Mouse (Mus musculus) embryo, embryonic 11.5 days (tissue): ENCODE data around the gene Golga1.

Experiments
- DNase-seq: peaks from one replicate; pipeline ENCODE4 v3.0.0-alpha.2; 2012; ENCODE audit warnings: low read depth, low spot score

The Golga1 gene

DNA sequence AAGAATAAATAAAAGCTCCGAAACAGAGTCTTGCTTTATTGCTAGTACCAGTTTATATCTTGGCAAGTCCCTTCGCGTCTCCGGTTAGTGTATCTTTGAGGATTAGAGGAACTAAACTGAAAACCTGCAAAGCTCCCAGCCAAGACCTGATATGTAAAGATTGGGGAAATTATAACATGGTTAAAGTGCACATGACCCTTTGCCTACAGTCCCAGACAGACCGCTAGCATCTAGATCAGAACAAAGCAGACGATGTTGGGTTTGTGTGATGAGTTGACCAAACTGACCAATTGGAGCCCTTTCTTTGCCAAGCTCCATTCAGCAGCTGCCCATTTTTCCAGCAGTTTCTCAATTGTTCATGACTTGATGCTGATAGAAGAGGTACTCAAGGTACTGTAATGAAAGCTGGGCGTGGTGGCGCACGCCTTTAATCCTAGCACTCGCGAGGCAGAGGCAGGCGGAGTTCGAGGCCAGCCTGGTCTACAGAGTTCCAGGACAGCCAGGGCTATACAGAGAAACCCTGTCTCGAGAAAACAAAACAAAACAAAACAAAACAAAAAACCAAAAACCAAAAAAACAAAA lies 59.1 kb downstream of the Golga1 start:
- DNase-seq: no peak

DNA sequence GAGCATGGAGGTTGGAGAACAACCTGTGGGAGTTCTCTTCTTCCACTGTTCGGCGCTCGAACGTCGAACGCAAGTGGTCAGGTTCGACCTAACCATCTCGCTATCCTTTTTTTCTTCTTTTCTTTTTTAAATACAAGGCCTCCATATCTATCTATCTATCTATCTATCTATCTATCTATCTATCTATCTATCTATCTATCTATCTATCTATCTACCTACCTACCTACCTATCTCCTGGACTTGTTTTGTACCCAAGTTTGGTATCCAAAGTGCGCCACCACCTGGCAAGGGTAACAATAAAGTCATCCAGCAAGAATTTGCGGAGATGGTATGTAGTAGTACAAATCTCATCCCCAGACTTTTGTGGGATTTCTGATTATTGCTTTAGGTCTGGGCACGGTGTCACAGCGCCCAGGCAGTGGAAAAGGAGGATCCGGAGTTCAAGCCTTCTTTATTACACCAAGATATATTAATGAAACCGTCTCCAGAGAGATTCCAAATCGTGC lies 59.7 kb downstream of the Golga1 start, which contains the start of gene Rpl35:
Gene Rpl35 (minus strand): TSS at position 51 of the 506 bp plus-strand sequence.
- no peak for DNase-seq

DNA sequence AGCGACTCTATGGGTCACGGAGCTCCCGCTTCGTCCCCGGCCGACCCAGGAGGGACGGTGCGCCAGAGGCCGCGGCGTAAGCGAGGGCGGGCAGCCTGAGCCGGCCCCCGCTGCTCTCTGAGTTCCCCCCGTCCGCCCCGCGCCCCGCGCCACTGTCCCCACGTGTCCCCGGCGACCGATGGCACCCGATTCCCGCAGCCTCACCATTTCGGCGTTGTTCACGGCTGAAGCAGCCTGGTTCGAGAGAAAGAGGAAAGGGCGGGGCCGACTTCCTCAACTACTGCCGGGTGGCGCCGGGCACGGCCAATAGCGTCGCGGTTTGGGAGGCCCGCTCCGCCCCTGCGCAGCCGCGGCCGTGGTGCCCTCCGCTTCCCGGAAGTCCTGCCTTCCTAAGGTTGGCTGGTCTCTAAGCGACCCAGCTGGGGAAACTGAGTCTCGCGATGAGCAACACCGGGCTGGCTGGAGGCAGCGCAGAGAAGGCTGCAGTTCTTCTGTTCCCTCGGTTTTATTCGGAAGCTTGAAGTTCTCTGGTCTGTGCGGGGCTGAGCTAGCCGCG lies 60.4 kb downstream of the Golga1 start, which contains the start of gene Arpc5l:
Gene Arpc5l (plus strand): TSS at position 469 of the 556 bp plus-strand sequence.
- DNase-seq: peak; percentile 78

DNA sequence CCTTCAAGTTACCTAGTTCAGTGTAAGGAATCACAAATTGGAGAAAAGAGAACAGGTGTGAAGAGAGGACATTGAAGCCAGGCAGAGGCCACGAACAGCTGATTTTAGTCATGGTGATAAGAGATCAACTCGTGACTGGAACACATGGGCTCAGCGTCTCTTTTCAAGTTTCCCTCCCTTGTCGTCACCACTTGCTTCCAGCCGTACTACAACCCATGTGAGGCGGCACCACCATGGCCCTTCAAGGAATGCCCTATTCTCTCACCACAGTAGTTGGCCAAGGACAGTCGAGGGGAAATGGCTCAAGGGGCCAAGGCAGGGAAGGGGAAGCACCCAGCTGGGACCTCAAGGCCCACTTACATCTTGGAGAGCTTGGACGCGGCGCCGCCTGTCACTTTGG lies 61.0 kb downstream of the Golga1 start:
- DNase-seq: no peak

DNA sequence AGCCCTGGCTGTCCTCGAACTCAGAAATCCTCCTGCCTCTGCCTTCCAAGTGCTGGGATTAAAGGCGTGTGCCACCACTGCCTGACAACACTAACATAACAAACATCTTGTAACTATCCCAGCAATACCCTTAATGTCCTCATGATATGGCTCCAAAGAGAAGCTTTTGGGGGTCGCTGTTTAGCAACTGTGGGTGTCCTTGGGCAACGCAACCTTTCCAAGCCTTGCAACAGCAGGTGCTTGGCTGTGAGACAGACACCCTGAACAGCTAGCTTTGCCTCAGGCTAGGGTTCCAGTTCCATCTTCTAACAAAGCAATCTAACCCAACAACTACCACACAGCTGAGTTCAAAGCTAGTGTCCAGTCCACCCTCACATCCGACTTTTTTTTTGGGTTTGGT lies 61.8 kb downstream of the Golga1 start:
- DNase-seq: no peak

DNA sequence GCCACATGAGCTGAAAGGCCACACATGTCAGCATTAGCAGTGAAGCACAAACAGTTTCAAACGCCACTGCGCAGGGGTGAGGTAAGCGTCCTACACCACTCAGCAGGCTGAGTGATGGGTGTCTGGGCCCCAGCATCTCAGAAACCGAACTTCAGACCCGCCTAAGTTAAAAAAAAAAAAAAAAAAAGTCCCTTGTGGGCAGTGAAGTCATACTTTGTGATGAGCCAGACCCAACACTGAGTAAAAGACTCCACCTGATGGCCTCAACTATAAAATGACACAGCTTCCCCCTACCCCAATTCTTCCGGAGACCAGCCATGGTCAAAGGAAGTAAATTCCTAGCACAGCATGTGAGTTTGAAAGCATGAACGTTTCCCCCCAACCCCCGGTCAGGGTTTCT lies 62.2 kb downstream of the Golga1 start:
- no peak for DNase-seq

DNA sequence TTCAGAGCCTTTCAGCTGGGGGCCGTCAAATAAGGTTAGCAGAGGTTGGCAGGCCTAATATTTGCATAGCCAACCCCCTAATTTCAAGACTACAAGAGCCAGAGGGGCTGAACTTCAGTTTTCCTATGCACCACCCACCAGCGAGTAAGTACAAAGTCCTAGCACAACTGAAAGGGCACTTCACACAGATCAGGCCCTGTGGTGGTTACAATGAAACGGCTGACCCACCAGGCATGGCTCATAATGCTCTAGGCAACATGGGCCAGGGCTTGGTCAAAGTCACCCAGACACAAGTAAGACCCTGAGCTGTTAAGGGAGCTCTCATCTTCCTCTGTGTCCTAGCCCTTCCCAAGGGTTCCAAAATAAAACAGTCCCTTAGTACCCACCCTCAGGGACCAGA lies 63.5 kb downstream of the Golga1 start:
- DNase-seq: no peak

DNA sequence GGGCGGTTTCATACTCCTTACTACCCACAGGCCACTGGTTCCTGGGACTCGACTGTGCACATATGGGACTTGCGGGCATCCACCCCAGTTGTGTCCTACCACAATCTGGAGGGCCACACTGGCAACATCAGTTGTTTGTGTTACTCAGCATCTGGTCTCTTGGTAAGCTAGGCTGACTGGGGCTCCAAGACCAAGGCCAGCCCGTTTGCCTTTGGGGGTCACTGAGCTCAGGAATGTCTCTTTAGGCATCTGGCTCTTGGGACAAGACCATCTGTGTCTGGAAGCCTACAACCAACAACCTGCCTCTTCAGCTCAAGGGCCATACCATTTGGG lies 64.8 kb downstream of the Golga1 start:
- no peak for DNase-seq

DNA sequence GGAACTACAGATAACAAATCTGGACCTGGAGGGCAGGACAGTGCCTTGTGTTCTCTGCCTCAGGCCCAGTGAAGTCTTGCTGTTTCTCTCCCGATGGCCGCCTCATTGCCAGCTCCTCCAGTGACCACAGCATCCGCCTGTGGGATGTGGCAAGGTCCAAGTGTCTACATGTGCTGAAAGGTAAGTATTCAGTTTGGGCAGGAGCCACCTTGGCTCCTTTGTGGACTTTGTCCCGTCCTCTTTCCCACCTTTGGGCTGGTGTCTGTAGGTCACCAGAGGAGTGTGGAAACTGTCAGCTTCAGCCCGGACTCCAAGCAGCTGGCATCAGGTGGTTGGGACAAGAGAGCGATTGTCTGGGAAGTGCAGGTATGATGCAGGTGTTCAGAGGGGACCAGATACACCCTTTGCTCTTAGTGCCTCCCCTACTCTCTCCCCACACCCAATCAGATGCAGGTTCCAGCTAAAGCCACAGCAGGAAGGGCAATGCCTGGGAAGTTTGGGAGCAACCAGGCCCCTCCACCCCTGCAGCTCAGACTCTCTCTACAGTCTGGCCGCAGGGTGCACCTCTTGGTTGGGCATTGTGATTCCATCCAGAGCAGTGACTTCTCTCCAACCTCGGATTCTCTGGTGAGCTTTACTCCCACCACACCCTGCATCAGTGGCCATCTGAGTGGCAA lies 65.3 kb downstream of the Golga1 start:
- DNase-seq: no peak

DNA sequence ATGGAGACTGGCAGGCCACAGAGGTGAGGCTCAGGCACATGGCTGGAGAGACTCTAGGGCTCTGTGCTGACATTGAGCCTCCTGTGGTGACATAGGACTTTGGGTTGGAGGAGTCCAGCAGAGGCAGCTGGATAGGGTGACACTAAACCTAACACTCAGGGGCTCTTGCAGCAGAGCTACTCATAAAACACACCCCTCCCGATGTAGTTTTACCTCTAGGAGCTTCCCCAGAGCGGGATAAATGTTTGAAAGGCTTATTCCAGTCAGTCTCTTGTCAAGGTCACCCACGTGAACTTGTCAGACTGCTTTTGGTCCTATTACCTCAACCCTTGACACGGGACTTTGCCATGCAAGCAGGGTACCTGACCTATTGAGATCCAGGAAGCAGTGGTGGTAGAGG lies 66.0 kb downstream of the Golga1 start:
- DNase-seq: no peak

DNA sequence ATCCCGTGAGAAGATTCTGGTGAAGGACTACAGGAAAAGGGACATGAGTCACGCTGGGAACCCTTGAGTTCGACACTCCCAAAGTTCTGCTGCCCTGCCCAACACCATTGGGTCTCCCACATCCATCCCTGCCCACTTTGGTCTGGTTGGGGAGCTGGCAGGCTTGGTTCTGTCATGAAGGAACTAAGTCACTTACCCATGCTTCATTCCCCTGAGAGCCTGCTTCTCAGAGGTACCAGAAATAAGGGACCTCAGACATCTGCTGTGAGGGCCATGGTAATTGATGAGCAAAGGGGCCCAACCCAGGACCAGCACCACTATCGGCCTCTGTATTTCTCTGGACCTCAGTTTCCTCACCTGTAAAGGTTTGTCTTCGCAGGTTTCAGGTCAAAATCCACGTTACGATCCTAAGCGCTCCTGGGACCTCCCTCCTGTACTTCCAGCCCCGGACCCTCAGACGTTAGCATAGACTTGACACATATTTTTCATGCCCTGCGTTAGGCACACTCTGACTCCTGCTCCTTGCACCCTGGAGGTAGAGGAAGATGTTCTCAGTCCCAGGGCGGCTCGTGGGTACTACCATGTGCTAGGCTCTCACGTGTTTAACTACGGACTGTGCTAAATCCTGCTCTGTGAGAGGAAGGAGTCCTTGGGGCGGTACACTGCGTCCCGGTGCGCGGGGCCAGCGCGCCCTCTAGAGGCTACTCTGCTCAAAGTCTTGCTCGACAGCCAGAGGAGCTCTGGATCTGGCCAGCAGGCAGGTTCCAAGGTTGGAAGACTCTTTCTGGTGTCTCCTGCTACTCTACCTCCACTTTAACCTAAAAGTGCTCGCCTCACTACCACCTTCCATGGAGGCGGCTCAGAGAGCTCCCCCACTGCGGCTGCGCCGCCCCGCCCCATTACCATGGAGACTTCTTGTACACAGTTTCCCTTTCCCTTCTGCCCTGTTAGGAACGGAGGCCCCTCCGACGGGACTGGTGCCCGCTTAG lies 67.7 kb downstream of the Golga1 start, which contains the start of gene Wdr38:
Gene Wdr38 (plus strand): TSS at position 91 of the 989 bp plus-strand sequence.
- peak; percentile 74 for DNase-seq

DNA sequence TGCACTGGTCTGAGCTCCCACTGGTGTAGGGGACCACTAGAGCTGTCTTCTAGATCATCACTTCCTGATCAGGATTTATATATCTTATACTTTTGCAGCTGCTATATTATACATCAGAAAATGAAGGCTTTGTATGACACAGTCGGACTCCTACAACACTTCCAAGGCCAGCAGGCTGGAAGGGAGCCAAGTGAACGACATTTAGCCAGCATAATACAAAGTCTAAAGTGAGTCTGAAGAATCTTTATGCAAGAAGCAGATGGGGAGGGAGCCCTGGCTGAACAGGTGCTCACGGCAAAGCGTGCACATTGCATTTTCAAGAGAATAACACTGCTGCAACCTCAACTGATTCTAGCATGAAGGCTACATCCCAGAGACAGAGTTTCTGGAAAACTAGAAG lies 72.9 kb downstream of the Golga1 start:
- DNase-seq: no peak

DNA sequence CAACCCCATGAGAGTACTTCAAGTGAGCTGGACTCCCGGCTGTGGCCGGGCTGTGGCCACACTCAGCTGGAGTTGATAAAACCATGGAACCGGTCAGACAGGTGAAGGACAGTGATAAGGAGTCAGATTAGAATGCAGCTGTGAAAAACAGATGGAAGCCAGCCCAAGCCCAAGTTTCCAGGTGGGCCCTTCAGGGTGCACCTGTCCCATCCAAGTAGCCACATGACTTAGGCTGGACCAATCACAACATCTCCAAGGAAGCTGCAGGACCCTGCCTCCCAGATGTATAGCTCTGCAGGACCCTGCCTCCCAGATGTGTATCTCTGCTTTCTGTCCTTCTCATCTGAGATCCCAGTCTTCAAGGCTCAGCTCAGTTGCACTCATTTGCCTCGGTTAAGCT lies 73.3 kb downstream of the Golga1 start:
- DNase-seq: no peak

DNA sequence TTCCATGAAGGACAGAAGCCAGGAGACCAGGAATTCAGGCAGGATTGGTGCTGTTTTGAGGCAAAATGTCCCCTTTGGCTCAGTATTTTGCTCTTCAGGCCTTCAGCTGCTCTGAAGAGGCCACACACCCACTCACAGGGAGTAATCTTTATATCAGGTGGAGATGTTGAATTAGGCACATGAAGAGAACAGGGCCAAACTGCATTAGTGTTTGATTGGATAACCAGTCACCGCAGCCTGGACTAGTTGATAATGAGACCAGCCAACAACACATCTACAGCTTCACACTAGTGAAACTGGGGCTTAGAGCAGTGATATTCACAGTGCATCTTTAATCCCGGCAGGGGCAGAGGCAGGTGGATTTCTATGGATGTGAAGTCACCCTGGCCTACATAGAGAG lies 76.4 kb downstream of the Golga1 start:
- DNase-seq: no peak

DNA sequence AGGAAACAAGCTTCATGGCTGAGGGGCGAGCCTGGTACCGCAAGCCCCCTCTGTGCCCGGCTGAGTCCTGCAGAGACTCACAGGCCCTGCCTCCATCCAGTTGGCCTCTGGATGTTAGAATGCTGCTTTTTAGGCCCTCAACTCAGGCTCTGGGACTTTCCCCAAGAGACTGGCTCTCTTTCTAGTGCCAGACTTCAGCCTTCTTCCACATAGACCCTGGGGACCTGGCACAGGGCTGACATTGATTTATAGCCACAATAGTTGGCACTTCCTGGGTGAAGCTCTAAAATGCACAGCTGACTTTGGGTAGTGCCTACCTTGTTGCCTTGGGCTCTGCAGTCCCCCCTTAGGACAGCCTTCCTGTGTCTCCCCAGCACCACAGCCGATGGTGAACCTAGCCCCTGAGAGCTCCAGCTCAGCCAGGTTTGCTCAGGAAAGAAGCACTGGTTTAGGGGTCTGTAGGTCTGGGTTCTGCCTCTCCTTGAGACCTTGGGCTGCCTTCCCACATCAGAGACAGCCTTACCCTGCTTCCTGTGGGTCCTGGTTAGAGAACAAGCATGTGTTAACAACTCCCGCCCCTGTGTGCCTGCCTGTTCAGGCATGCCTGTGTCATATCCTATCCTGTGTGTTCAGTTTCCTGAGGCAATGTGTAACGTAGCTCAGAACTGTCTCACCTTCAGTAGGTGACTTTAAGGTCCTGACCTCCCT lies 77.4 kb downstream of the Golga1 start:
- DNase-seq: no peak

DNA sequence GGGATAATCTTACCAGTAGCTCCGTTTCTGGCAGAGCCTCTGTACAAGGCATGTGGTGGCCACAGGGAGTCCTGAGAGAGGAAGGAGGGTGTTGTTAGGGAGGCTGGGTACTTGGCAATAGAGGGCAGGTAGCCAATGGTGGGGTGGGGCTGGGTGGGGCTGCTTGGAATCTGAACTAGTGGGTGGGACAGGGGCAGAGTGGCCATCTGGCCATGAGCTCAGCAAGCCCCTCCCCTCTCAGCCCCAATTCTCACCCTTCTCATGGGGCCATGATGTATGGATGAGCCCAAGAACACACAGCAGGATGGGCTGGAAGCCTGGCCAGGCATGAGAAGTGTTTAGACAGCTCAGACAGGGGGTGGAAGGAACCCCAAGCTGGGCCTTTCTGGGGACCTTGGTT lies 78.0 kb downstream of the Golga1 start:
- no peak for DNase-seq

DNA sequence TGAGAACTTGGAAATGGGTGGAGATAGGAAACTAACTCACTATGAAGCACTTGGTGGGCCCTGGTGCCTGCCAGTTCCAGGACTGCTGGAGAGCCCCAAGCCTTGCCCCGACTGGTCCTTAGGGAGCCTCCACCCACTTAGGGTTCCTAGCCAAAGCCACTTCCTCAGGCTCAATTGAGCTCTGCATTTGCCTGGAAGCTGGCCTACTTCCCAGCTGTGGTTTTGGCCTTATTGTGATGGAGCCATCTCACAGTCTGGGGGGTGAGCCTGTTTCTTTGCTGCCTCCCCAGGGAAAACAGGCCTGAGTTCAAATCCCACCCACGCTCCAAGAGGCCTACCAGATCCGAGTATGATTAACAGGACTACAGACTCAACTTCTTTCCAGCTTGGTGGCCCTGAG lies 78.8 kb downstream of the Golga1 start:
- DNase-seq: no peak

DNA sequence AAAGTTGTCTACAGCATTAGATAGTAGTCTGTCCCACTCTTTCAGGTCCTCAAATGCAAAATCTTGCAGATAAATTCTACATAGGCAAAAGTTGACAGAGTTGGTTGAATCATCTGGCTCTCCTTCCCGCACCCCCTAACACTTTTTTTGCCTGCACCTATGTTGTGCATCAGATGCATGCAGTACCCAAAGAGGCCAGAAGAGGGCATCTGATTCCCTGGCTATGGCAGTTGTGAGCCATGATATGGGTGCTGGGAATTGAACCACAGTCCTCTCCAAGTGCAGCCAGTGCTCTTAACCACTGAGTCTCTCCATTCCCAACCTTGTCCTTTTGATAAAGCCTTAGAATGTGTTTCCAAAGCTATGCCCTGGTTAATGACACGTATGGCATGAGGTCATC lies 81.9 kb downstream of the Golga1 start:
- DNase-seq: no peak

DNA sequence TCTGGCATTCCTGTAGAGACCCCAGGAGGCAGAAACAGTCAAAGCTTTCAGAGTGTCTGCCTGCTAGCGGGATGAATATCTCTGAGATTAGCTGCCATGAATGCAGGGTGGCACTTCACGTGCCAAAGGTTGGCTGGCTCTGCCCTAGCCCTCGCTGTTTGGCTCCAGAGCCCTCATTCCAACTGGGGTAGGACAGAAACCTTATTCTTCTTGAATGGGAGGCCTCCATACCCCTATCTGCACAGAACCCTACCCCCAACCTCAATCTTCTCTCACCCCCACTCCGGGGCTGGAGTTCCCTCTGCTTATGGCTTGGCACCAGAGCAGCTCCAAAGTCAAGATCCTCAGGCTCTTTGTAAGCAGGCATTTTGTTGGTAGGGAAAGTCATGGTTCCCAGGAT lies 87.5 kb downstream of the Golga1 start:
- DNase-seq: no peak

DNA sequence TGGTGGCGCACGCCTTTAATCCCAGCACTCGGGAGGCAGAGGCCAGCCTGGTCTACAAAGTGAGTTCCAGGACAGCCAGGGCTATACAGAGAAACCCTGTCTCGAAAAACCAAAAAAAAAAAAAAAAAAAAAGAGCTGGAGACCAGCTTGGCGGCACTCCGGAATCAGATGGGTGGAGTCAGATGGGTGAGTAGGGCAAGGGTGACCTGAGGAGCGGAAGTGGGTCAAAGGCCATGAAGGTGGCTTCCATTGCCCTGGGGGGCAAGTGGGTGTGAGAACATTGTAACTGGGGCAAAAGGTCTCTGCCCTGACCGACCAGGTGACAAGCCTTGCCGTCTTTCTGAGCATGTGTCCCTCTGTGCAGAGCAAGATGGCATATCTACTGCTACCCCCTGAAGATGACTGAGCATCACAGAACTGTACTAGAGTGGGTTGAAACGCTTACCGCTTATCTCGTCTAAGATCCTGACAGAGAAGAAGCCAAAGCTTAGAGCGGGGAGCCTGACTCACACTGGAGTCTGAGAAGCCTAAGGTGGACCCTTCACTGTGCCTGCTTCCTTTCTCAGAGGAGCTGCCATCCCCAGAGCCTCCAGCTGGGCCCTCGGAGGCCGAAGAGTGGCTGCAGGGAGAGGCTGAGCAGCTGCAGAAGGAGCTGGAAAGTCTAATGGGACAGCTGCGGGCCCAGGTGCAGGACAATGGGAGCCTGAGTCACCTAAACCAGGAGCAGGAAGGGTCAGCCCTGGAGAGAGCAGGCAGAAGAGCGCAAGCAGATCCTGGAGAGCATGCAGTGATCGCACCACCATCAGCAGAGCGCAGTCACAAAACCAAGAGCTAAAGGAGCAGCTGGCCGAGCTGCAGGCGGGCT lies 89.2 kb downstream of the Golga1 start:
- DNase-seq: no peak
